Mouse (Mus musculus): ENCODE data around the gene Stk24.
A peak's percentile ranks its signal among the peaks of the same experiment; 100 is the strongest.

Stk24 gene

DNA sequence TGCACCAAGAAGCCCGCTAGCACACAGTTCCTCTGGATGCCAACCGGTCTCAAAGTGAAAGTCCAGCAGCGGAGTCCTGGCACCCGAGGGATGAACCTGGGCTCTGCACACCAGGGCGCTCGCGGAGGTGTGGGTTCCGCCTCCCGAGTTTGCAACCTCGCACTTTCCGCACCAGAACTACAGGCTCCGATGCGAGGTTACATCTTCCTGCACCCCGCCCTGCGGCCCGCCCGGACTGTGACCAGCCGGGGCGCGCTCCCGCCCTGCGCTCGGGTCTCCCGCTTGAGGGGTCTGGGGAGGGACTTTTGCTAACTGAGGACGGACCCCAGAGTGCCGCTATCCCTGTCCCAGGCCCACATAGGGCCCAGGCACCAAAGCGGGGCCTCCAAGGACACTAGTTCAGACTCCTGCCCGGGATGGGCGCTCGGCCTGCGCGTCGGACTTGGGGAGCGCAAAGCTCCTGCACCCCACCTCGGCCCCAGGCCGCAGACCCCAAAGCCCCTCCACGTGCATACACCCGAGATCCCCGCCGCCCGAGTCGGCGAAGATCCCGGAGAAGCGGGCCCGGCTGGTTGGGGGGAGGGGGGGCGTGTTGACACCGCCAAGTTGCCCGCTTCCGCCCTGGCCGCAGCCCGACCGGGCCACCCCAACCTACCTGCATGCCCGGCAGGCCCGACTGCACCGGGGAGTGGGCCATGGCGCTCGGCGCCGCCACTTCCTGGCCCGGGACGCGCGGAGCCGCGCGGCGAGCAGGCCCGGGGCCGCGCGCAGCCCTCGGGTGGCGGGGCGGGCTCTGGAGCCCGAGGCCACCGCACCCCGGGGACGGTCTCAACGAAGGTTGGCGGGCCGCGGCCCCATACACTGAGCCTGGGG lies 1.3 kb downstream of the Stk24 start:
- DNase-seq: peak; percentile 98

DNA sequence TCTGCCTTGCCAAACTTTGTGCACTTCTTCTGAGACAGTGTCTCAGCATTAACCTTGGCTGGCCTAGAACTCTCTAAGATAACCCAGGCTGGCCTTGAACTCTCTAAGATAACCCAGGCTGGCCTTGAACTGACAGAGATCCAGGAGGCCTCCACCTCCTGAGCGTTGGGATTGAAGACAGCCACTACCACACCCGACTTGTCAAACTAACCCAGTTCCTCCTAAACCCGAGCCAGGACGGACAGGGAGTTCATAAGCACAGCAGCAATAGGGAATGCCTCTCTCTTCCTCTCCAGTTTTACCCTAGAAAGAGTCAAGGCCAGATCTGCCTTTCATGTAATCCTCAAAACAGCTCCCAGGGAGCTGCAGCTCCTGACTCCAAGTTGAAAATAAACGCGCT lies 3.2 kb downstream of the Stk24 start:
- DNase-seq: no peak

DNA sequence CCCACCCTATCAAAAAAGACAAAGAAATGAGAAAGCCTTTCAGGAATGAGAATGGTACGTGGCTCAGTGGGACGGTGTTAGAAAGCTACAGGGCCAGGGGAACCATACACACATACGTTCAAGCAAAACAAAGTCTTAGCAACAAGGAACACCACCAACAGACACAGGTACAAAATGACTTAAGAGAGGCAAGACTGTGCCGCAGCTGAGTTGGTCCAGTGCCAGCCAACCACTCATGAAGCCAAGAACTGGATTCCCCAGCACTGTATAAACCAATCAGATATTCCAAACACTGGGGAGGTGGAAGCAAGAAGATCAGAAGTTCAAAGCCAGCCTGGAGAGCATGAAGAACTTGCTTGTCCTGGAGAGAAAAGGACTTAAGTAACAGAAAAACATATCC lies 5.9 kb downstream of the Stk24 start:
- no peak for DNase-seq

DNA sequence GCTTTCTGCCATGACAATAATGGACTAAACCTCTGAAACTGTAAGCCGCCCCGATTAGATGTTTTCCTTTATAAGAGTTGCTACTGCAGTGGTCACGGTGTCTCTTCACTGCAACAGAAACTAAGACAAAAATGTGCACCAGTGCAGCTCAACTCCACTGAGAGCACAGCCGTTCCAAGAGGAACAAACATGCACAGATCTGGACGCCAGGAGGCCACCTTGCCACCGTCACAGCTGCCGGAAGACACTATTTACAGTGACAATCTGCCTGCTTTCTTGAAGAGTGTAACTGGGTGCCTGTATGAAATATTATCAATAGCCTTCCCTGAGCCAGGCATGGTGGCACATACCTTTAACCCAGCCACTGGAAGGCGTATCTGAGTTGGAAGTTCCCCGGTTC lies 6.8 kb downstream of the Stk24 start:
- DNase-seq: no peak

DNA sequence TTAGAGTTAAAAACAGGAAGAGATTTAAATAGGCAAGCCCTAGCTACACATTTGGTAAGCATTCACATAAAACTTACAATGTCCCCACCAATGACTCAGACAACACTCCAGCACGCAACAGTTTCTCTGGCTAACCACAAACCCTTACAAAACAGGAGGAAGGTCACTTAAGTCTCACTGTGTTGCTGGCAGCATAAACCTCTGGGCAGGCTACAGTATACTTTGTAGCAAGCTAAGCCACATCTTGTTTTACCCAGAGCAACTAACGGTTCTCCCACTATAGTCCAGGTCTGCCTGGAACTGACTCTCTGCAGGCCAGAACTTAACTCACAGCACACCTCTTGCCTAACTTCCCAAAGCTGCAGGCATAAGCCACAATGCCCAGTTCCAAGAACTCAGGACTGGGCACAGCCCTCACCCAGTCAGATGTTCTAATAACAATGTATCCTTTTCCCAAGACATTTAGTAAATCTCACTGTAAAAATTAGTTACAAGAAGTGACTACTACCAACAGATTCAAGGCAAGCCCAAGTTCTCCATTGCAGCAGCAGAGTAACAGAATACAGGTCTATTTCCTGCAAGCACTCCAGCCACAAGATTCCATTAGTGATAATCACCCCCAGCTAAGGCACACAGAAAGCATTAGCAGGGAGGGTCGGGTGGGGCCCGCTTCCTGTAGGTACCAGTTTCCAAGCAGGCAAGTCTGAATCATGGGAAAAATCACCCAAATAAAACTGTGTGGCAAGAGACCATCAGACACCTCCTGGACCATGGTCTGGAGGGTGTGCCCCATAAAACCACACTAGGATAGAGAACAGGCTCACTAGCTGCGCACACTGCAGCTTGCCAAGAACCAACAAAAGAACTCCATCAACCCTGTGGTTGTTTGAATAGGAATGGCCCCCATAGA lies 7.6 kb downstream of the Stk24 start:
- no peak for DNase-seq

DNA sequence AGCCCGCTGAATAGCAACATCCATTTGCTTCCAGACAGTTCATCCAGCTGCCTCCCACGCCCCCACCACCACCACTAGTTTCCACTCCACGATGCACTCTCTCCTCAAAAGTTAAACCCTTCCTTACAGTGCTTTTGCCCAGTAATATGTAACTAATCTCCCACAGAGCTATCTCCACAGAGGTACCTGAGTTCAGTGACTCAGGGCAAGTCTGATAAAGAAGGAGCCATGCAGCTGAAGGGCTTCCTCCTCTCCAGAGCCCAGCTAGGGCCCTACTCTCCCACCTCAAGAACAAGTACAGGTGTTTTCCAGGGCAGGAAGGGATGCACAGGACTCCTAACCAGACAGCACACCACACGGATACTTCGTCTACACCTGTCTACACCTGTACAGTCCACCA lies 10.4 kb downstream of the Stk24 start:
- no peak for DNase-seq

DNA sequence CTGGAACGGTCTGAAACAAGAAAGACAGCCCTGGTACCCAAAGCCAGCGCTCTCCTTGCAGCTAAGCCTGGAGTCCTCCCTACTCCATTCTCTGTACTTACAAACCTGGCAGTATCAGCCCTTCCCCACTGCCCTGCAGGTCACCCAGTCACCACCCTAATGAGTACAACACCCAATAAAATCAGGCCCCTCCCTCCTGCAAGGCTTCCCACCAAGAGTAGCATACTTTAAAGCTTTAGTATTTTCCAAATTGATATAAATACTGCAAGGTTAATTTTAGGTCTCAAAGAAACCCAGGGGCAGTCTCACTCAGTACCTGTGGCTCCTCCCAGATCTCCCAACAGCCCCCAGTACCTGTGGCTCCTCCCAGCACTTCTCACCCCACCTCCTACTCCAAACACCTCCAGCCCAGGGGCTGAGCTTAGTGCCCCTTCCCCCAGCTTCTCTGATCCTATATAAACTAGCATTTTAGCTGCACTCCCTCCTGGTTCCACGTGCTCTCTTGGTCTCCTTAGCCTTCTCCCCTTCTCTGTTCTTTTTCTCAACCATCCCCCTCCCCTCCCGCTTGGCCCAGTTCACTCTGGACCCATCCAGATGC lies 11.6 kb downstream of the Stk24 start:
- DNase-seq: peak; percentile 93

DNA sequence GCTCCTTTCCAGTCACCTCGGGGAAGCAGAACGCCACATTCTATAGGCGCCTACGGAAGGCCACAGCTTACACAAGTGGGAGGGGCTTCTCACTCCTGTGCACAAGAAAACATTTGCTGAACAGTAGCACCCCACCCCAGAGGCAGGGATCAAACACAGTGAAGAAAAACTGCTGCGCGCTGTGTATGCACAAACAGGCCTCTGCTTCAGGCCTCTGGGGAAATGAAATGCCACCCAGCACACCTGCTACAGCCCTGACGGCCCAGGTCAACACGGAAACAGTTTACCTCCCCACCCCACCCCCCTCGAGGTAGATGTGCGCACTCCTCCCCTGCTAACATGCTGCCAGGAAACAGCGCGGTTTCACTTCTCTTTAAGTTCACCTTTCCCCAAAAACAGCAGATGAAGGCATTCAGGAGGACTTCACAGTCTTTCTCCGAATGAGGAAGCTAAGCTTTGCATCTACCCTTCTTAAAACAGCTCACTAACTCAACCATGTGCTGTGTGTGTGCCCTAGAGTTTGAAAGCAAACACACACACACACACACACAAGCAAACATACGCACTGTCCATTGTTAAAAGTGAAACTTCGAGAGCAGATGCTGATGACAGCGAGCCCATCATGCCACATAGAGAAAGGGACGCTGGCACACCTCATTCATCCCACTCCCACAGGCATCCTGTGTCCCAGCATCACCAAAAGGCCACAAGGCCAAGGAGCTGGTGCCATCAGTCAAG lies 13.7 kb downstream of the Stk24 start:
- peak; percentile 93 for DNase-seq

DNA sequence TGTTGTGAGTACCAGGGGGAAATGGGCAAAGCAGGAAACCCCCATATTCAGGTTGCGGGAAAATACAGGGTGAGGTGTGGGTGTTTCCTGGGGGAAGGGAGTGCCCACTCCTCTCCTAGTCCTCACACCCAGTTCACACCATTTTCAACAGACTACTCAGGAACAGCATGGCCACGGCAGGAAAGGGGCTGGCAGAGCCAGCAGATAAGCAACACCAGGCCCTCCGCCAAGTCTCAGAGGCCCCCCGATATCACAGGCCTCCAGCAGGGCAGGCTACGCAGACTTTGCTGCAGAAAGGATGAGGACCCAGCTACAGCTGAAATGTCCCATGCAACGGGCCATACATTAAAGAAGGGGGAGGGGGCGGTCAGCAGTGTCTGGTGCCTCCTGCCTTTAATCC lies 14.4 kb downstream of the Stk24 start:
- DNase-seq: peak; percentile 93

DNA sequence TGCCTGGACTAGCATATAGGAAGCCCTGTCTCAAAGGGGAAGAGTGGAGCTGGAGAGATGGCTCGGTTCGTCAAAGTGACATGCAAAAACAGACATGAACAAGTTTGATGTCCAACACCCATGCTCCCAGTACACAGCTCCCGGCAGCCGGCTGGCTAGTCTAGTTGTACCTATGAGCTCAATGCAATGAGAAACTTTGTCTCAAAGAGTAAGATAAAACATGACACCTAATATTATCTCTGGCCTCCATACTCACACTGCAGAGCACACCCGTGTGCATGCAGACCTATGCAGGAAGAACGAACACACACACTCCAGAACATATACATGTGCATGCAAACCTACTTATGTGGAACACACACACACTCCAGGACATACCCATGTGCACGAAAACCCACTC lies 15.5 kb downstream of the Stk24 start:
- no peak for DNase-seq

DNA sequence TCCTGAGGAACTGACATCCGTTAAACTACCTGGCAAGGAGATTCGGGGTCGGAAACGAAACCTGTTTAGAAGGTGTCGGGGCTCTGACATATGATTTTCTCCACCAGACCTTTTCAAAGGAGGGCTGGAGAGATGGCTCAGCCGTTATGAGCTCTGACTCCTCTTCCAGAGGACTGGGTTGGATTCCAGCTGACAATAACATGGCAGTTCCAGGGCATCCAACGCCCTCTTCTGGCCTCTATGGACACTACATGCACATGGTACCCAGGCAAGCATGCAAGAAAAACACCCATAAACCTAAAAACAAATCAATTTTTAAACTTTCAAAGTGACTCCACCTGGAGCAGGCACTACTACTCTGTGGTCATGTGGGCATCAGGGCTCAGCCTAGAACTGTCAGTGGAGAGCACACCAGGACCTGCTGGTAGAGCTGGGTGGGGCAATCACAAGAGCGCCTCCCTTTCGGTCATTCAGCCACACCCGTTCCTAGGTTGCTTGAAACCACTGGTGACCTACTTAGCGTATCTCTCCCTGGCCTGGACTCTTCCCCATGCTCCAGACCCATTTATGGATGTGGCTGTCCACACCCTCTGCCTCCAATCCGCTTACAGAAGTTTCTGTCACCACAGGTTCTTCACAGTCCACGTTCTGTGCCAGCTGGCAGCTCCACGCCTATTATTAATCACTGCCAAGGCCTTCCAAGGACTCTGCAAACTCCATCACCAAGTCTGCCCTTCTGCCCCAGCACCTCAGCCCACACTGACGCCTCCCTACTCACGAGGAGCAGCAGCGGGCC lies 18.3 kb downstream of the Stk24 start:
- DNase-seq: peak; percentile 99

DNA sequence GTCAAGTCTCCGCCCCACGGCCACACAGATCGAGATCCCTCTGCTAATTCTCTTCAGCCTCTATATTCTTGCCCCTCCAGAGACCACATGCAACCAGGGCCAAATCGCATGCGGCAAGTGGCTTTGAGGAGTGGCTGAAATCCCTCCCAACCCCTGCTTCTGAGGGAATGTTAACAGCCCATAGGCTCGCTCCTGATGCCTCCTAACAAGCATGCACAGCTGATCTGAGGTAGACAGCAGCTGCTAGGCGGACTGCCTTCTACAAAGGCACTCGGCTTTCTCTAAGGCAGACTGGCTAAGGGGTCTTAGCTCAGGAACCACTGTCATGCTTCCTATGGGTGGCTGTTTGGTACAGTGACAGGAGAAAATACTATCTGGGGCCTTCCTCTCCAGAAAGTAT lies 20.0 kb downstream of the Stk24 start:
- no peak for DNase-seq

DNA sequence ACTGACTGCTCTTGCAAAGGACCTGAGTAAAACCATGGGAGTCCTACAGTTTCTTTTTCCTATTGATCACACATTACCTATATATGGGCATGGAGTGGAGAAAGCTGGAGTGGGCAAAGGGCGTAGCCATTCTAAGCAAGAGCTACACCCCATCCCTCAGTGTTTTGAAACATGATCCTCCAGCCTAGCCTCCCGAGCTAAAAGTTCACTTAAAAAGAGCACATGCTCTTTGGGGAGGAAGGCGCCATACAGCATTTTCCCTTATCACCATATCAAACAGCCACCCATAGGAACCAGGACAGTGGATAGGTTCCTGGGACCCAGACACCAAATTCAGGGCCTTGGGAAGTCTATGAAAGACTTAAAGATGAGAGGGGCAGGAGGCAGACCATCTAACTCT lies 20.8 kb downstream of the Stk24 start:
- DNase-seq: no peak

DNA sequence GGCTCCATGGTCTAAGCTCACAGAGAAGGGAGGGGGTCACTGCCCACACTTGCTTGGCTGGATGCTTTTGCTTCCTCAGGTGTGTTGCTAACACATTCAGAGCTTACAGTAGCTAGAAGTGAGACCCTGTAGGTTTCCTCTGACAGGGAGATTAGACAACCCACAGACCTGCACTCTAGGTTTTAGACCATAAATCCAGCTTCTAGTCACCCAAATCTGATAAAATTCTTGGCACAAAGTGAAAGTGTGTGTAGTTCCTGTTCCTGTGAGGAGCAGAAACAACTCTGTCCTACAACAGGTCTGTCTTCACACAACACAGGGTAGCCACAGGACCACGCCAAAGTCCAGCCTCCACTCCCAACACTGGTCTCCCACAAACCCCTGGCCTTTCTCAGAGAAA lies 21.5 kb downstream of the Stk24 start:
- no peak for DNase-seq

DNA sequence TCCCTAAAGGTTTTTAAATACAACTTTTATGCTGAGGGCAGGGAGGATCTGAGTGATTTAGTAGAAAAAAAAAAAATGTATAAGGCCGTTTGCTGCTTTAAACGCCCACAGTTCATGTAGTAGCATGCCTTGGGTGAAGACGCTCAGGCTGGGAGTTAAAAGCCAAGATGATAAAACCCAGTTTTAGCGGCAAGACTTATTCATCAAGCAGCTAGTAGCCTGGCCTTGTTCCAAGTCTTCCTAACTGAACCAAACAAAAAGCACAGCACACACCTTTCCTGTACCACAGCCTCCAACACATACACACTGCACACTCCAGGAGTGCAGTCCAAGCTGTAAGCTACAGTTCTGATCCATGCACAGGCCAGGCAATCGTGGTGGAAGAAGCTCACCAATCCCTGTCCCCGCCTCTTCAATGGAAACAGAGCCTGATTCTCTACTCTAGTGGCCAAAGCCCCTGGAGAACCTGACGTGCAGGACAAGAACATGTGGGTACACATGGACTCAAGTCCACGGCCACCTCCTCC lies 23.4 kb downstream of the Stk24 start:
- no peak for DNase-seq

DNA sequence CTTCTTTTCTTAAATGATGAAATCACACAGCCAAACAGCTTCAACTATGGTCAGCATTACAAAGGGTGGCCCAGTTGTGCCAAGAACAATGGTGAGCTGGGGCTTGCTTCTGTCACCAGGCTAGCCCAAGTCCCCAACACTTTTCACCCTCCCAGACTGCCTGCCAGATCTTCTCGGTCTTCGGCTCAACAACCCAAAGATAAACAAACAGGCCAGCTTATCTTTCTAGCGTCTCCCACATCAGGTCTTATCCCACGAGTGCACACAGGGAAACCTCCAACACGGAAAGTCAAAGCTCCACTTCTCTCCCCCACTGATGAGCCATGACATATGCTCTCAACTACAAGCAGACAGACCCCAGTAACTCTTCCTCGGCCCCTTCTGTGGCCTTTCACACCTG lies 24.1 kb downstream of the Stk24 start:
- DNase-seq: no peak

DNA sequence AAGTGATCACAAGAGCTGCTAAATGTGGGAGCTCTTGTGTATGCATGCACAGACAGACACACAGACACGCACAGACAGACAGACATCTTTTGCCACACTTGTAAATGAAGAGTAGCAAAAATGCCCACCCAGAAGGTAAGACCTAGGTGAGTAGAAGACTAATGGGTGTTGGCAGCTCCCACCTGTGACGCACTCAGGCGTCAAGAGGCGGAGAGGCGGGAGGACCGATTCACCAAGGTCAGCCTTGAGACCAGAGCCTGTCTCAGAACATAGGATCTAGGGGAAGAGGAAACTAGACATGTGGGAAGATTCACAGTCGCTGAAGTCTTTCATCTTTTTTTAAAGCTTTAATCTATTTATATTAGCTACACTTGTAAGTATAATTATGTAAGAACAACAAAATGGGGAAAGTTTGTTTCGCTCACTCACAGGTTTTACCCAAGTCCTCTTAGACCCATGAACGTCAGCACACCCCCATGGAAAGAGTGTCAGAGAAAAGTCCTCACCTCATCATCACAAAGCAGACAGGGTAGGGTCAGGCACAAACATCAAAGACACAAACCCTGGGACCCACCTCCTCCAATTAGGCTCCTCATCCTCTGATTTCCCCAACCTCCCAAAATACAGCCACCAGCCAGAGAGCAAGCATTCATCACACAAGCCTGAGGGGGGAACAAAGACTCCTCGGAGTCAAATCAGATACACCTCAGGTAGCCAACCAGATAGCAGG lies 26.0 kb downstream of the Stk24 start:
- no peak for DNase-seq

DNA sequence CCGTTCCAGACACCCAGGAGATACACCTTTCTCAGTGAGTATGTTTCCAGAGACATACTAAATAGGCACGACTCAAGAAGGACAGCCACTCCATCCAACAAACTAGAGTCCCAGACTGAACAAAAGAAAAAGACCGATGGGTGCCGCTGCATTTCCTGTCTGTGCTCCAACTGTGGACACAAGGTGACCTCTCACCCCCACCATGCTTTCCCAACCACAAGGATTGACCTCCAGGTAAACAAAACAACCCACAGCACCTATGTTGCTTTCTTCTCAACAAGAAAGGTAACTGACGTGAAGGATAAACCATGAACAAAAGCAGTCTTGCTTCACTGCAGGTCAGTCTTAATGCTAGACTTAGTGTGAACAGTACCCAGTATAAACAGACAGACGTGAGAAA lies 27.1 kb downstream of the Stk24 start:
- no peak for DNase-seq

DNA sequence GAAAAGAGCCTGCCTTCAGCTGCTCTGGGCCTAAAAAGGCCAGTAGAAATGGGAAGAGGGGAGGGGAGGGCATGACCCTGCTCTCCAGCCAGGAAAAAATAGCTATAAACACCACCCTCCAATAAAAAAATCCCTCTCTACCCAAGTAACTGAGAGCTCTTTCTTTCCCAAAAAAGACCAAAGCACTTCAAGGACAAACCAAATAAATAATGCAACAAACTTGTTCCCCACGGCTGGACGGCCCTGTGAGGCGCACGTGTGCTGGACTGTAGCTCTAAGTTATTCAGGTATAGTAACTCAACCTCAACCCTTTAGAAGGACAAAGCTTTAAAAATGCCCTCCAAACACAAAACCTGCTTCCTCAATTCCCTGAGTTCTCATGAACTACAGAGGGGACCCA lies 28.1 kb downstream of the Stk24 start:
- no peak for DNase-seq

DNA sequence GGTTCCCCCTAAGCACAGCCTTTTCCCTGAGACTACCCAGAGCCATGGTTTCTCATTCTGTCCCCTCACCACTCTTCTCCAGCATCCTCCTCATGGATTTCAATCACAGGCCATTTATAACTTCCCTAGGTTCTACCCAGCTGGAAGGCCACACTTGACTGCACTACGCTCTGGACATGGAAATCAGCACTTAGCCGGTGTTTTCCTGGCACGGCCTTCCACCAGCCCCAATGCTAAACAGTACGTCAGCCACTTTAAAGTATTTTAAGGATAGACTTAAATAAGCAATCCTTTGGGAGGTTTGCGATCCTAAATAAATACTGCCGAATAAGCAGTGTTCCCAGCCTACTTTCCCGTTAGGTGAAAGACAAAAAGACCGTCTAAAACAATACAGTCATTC lies 29.8 kb downstream of the Stk24 start:
- no peak for DNase-seq

DNA sequence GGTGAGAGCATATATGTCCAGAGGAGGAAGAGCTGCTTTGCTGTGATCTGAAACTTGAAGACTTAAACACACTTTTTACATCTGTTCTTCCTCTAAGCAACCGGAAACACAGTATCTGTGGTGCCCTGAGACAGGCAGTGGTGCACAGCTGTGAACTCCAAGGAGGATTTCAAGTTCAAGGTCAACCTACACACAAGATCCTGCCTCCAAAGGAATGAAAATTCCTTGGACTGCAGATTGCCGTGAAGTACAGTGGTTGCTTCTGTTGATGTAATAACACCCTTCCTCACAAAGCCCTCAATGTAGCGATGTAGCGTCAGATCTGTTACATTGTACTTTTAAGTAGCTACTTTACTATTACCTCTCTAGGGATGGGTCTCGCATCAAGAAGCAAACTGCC lies 30.5 kb downstream of the Stk24 start:
- no peak for DNase-seq
